Mouse (Mus musculus): ENCODE results near the gene Vps8. TPM values are rescaled to one million over a fixed set of nuclear protein-coding genes. Genes with fewer than 3 reads are reported as not detected.

The Vps8 gene
- polyA plus RNA-seq, 2 experiments = 11.0 to 15.2 TPM

- Histone ChIP-seq H3K27me3 (ENCODE audit: control insufficient read depth, insufficient read depth, low read length) (no peaks in the 10 kb centered on the region), H3K9ac (ENCODE audit: low read depth, low read length, severe bottlenecking) (no peak overlapping the region), H3K4me1 (ENCODE audit: control insufficient read depth, insufficient read depth, low read length) (peaks cover 22% of the 10 kb centered on the region), H3K36me3 (ENCODE audit: control insufficient read depth, insufficient read depth, low read length) (no peaks in the 10 kb centered on the region), H3K9me3 (ENCODE audit: control insufficient read depth, low read length) (no peaks in the 10 kb centered on the region), H3K4me3 (replicated peaks; ENCODE audit: low read length) (no peak overlapping the region), H3K27ac (replicated peaks; ENCODE audit: low read depth, low read length) (no peak overlapping the region), H3K4me2 (replicated peaks; ENCODE audit: low read depth, low read length, severe bottlenecking) (no peak overlapping the region)
- TF ChIP-seq POLR2A (IDR thresholded peaks at IDR 0.05; ENCODE audit: borderline replicate concordance, extremely low read depth, insufficient read depth, insufficient read length) = no peak
- DNase-seq (ENCODE audit: low spot score) (no peak), ATAC-seq (ENCODE audit: low FRiP score, low read depth) (no peak)
- WGBS = 42% methylated on average over 5 of the region's 5 CpGs
Measured at GRCm38 (mm10) chr16:21404631-21405030, 18.3 kb upstream of the Vps8 start.

GRCm38 (mm10) chr16:21405224-21405969 is 17.5 kb upstream of the Vps8 start:
- H3K9ac ChIP-seq (ENCODE audit: low read depth, low read length, severe bottlenecking) = no peak overlapping the region
- 34% methylated on average over 5 of the region's 6 CpGs for WGBS

GRCm38 (mm10) chr16:21406136-21406535 is 16.8 kb upstream of the Vps8 start:
- DNase-seq (ENCODE audit: low spot score) (no peak), ATAC-seq (ENCODE audit: low FRiP score, low read depth) (no peak)
- 24% methylated on average over 6 of the region's 6 CpGs for WGBS
- Histone ChIP-seq H3K9me3 (ENCODE audit: control insufficient read depth, low read length) (no peaks in the 10 kb centered on the region), H3K27ac (replicated peaks; ENCODE audit: low read depth, low read length) (no peak overlapping the region), H3K4me2 (replicated peaks; ENCODE audit: low read depth, low read length, severe bottlenecking) (no peak overlapping the region), H3K4me3 (replicated peaks; ENCODE audit: low read length) (no peak overlapping the region), H3K36me3 (ENCODE audit: control insufficient read depth, insufficient read depth, low read length) (no peaks in the 10 kb centered on the region), H3K9ac (ENCODE audit: low read depth, low read length, severe bottlenecking) (no peak overlapping the region), H3K27me3 (ENCODE audit: control insufficient read depth, insufficient read depth, low read length) (no peaks in the 10 kb centered on the region), H3K4me1 (ENCODE audit: control insufficient read depth, insufficient read depth, low read length) (peaks cover 22% of the 10 kb centered on the region)
- no peak for TF ChIP-seq POLR2A (IDR thresholded peaks at IDR 0.05; ENCODE audit: borderline replicate concordance, extremely low read depth, insufficient read depth, insufficient read length)

More at GRCm38 (mm10) chr16:21405224-21405969, 17.5 kb upstream of the Vps8 start:
- H3K9me3 ChIP-seq (ENCODE audit: control insufficient read depth, low read length) = no peaks in the 10 kb centered on the region
- H3K27me3 ChIP-seq (ENCODE audit: control insufficient read depth, insufficient read depth, low read length) = no peaks in the 10 kb centered on the region
- no peak overlapping the region for H3K27ac ChIP-seq (replicated peaks; ENCODE audit: low read depth, low read length)
- H3K4me3 ChIP-seq (replicated peaks; ENCODE audit: low read length) = no peak overlapping the region
- H3K4me2 ChIP-seq (replicated peaks; ENCODE audit: low read depth, low read length, severe bottlenecking) = no peak overlapping the region
- TF ChIP-seq POLR2A (IDR thresholded peaks at IDR 0.05; ENCODE audit: borderline replicate concordance, extremely low read depth, insufficient read depth, insufficient read length) = no peak
- DNase-seq (ENCODE audit: low spot score) (no peak), ATAC-seq (ENCODE audit: low FRiP score, low read depth) (no peak)
- H3K36me3 ChIP-seq (ENCODE audit: control insufficient read depth, insufficient read depth, low read length) = no peaks in the 10 kb centered on the region
- H3K4me1 ChIP-seq (ENCODE audit: control insufficient read depth, insufficient read depth, low read length) = peaks cover 22% of the 10 kb centered on the region

DNA sequence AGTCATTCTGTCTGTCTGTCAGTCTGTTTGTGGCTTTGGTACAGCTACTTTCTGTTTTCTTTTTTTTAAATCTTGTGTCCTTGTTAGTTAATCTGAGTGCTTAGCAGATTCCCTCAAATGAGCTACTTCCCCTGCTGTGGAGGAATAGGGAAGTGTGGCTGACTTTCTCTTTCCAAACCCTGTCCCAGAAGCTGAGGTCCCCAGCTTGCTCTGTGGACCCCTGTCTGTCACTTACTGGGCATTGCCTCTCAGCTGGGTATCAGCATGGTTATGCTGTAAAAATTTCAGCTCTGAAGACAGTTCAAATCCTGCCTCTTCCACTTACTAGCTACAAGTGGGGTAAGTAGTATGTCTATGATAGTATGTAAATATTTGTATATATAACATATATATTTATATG is 11.1 kb upstream of the Vps8 start:
- TF ChIP-seq POLR2A (IDR thresholded peaks at IDR 0.05; ENCODE audit: borderline replicate concordance, extremely low read depth, insufficient read depth, insufficient read length) = no peak
- no peaks in the 10 kb centered on the region for H3K36me3 ChIP-seq (ENCODE audit: control insufficient read depth, insufficient read depth, low read length)
- no peak overlapping the region for H3K9ac ChIP-seq (ENCODE audit: low read depth, low read length, severe bottlenecking)
- H3K4me1 ChIP-seq (ENCODE audit: control insufficient read depth, insufficient read depth, low read length) = no peaks in the 10 kb centered on the region
- no peaks in the 10 kb centered on the region for H3K9me3 ChIP-seq (ENCODE audit: control insufficient read depth, low read length)
- no peak overlapping the region for H3K4me3 ChIP-seq (replicated peaks; ENCODE audit: low read length)
- no peaks in the 10 kb centered on the region for H3K27me3 ChIP-seq (ENCODE audit: control insufficient read depth, insufficient read depth, low read length)
- no peak overlapping the region for H3K27ac ChIP-seq (replicated peaks; ENCODE audit: low read depth, low read length)
- ATAC-seq (ENCODE audit: low FRiP score, low read depth) = no peak
- no peak overlapping the region for H3K4me2 ChIP-seq (replicated peaks; ENCODE audit: low read depth, low read length, severe bottlenecking)
- no peak for DNase-seq (ENCODE audit: low spot score)

DNA sequence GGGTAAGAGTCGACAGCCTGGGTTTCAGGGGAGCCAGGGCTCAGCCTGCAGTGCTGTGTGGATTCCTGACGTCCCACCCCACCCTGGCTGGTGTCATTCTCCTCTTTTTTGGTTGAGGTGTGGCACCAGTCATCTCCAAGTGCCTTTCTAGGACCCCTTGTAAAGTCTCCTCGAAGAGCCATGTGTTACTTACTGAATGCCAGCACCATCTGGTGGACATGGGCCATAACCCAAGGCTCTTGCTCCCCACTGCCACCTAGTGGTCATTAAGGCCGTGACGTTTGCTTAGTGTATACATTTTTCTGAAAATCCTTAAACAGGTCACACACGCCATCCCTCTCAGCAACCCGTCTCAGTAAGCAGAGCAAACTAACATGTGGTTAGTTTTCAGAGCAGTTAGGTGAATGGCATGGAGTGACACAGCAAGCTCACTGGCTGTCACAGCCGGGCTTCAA is 10.3 kb upstream of the Vps8 start:
- Histone ChIP-seq H3K4me3 (replicated peaks; ENCODE audit: low read length) (no peak overlapping the region), H3K4me2 (replicated peaks; ENCODE audit: low read depth, low read length, severe bottlenecking) (no peak overlapping the region), H3K27me3 (ENCODE audit: control insufficient read depth, insufficient read depth, low read length) (no peaks in the 10 kb centered on the region), H3K9ac (ENCODE audit: low read depth, low read length, severe bottlenecking) (no peak overlapping the region), H3K36me3 (ENCODE audit: control insufficient read depth, insufficient read depth, low read length) (no peaks in the 10 kb centered on the region), H3K4me1 (ENCODE audit: control insufficient read depth, insufficient read depth, low read length) (no peaks in the 10 kb centered on the region), H3K27ac (replicated peaks; ENCODE audit: low read depth, low read length) (no peak overlapping the region), H3K9me3 (ENCODE audit: control insufficient read depth, low read length) (no peaks in the 10 kb centered on the region)
- peak; percentile 83 for ATAC-seq (ENCODE audit: low FRiP score, low read depth)
- peak; percentile 90 for DNase-seq (ENCODE audit: low spot score)
- 20% methylated on average over 8 of the region's 8 CpGs for WGBS
- TF ChIP-seq POLR2A (IDR thresholded peaks at IDR 0.05; ENCODE audit: borderline replicate concordance, extremely low read depth, insufficient read depth, insufficient read length) = no peak
